Mouse (Mus musculus) kidney, postnatal 36 days (tissue): ENCODE measurements around the gene Ctsl.

Experiments
- DNase-seq, 2 experiments: peaks; one replicate each; pipeline ENCODE4 v3.0.0; 2021 to 2022; ENCODE audit warnings: mixed read lengths in 2 of 2

The Ctsl gene

DNA sequence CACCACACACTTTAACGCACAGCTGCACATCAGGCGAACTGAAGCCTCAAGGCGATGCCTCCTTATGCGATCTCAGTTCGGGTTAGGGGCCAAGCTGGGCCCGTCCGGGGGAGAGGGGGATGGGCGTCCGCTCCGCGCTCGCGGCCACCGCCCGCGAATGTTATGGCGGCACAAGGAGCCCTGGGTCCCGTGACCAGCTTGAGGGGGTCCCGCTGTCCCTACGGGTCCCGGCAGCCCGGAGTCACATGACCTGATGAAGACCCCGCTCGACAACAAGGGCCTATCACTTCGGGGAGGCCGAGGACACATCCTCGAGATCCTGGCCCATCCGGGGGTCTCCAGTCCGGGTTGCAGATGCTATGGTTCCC lies 901 bp downstream of the Ctsl start:
- peak; percentile 26 to 66 for DNase-seq

DNA sequence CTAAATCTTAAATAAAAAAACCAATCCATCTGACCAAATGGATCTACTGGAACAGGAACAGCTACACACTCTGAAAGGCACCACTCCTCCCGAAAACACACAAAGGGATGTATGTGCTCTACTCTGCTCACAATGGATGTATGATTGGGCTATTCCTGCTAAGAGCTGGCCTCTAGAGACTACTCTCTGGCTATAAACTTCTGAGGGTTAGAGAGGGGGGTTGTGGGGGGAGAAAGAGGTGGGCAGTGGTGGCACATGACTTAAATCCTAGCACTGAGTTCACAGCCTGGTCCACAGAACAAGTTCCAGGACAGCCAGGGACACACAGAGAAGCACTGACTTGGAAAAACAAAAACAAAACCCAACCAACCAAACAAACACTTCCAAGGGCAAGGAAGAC lies 2.1 kb downstream of the Ctsl start:
- DNase-seq, result no peak

DNA sequence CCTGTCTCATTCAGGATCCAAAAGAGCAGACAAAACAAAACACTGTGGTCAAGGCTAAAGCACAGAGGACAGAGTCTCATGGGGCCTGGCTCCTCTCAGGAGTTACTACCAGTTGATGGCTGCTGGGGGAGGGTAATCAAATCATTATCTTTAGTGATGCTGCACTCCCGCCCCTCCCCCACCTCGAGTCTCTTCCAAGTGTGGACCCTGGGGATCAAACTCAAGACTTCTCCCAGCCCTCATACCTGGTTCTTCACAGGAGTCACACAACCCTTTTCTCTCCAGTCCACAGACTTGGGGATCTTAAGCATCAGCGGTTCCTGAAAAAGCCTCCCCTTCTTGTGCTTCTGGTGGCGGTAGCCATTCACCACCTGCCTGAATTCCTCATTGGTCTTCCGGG lies 3.1 kb downstream of the Ctsl start:
- DNase-seq, result peak in 1 of 2 experiments; percentile 34

DNA sequence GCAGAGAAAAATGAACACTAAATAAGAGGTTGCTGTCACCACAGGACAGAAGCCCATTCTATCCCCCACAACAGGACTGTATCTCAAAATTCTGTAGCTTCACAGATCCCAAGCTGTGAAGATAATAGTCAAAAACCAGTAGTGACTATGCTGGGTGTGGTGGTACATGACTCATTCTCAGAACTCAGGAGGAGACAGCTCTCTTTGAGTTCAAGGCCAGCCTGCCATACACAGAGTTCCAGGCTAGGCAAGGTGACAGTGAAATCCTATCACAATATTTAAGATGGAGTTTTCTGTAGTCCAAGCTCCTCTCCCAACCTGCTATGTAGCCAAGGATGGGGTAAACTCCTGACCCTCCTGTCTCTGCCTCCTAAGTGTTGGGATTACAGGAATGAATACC lies 5.4 kb downstream of the Ctsl start:
- DNase-seq, result no peak

DNA sequence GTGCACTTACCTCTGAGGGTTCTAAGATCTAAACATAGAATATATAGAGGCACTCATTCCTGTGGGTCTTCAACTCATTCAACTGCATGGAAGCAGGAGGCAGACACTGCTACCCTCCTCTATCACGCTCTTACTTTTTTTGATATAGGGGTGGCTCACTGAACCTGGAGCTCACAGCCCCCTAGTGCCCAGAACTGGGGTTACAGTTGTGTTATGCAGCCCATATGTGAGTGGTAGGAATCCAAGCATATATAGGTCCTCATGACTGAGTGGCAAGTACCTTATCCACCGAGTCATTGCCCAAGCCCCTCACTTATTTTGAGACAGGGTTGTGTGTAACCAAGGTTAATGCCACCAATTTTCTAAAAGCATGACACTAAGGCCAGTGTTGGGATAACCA lies 6.4 kb downstream of the Ctsl start:
- DNase-seq, result peak in 1 of 2 experiments; percentile 67

DNA sequence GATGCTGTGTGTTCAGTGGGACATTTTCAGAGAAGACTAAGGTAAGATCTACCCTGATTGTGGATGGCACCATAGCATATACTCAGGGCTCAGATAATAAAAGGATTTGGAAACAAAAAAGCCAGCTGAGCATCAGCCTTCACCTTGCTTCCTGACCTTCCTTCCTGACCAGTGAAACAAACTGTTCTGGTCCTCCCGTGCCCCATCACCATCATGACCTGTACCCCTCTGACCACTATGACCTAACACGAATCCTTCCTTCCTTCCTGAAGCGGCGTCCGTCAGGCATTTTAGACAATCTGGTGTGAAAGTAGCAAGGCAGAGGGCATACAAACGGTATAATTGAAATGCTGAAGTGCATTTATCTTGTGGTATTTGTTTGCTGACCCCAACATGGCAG lies 8.6 kb downstream of the Ctsl start:
- DNase-seq, result no peak

DNA sequence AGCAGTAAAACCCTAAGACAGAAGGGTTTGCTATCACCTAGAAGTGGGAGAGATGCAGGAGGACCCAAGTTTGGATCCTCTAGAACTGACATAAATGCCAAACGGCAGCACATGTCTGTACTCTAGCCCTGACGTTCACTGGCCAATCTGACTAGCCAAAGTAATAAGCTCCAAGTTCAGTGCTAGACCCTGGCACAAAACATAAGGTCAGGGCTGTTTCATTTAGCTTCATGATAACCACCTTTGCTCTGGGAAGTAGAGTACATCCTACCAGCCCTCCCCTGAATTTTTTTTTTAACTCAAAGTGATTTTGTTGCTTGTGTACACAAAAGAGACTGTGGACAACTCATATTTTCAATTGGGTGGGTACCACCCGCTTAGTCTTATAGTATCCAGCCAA lies 9.7 kb downstream of the Ctsl start:
- DNase-seq, result no peak

DNA sequence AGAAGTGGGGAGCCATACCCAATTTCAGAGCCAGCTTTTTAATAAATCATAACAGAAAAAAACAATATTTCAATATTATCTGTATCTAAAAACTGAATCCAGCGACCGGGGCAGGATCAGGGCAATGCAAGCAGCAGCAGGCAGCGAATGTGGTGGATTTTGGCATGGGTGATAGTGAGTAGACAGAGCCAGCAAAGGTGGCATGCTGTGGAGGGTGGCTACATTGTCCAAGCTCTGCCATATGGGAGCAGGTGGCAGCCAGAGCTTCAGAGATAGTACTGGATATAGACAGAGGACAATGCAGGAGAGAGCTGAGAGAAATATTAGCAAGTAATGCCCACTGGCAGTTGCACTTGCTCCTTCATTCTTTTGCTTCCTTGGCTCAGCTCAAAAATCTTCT lies 11.0 kb downstream of the Ctsl start:
- DNase-seq, result no peak

DNA sequence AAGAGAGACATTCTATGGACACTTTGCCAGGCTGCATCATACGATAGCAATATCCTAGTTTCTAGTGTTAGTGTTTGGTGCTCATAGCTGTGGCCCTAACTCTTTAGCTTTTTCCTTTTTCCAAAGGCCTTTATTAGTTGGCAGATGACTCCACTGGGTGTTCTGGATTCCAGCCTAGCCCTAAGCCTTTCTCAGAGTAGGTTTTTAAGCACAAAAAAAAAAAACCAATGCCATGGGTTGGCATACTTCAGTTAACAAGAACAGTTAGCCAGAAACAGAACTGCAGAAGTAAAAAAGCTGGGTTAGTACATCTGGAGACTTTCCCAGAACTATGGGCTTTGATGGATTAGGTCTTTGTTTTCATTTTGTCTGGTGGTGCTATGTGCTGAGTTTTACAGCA lies 12.2 kb downstream of the Ctsl start:
- no peak for DNase-seq

DNA sequence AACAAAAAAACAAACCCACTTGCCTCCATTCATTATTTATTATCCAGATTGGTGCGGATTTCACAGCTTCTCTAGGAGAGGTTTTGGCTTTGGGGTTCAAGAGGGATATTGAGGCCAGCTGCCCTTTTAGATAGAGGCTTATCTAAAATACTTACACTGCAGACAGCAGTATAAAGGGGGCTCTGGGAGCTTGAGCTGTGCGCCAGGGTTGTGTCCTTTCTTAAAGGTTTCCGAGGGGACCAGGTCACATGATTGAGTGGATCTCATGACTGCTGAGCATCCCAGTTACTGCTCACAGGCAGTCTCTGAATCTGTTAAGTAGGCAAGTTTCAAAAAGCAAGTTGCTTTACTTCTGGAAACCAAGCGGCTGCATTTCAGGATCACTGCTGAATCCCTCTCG lies 13.3 kb downstream of the Ctsl start:
- DNase-seq, result no peak

DNA sequence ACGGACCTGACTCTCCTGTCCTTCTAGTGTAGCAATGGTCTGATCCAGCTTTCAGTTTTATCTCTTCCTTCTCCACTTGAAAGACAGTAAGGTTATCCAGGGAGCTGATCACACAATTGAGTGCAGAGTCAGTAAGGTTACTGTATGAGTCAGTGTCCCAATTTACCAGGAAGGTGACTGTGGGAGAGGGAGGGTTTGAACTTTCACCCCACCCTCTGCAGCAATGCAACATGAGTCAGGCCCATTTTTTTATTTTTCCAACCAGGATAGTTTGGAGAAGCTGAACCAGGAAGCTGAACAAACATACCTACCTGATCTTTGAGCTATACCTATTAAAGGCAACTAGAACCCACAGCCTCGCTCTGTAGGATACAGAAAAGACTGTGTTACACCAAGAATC lies 21.2 kb downstream of the Ctsl start:
- DNase-seq, result no peak

DNA sequence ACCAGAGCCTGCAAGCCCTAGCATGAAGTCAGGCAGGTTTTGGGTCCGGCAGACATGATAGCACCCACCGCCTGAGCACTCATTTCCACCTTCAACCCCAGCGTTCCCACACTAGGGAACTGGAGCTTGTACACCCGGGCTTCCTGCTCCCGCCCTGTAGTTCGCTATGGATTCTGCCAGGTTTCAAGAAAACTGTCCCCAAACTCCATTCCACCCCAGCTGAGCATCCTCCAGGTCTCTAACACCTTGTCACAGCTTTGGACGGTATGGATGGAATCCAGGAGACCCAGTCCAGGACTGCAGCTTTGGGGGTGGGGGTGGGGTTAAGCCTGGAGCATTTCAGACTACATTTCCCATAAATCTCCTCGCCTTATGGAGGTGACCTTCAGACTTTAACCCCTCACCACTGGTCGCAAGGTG lies 26.6 kb downstream of the Ctsl start:
- peak; percentile 61 to 64 for DNase-seq

DNA sequence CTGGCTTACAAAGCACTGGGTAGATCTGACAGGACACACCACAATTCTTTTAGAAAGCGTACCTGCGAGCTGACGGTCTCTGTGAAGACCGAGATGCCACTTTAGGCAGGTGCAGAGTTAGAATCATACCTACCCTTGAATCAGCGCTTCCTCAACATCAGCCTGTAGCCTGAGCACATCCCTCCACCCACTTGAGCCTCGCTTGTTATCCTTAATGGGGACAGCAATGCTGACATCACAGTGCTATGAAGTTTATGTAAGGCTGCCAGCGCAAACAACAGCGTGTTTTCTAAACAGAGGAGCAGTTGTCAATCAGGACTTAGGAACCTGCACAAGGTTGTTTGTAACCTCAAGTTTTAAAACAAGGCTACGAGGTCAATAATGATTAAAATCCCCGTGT lies 27.1 kb downstream of the Ctsl start:
- peak; percentile 18 to 31 for DNase-seq

DNA sequence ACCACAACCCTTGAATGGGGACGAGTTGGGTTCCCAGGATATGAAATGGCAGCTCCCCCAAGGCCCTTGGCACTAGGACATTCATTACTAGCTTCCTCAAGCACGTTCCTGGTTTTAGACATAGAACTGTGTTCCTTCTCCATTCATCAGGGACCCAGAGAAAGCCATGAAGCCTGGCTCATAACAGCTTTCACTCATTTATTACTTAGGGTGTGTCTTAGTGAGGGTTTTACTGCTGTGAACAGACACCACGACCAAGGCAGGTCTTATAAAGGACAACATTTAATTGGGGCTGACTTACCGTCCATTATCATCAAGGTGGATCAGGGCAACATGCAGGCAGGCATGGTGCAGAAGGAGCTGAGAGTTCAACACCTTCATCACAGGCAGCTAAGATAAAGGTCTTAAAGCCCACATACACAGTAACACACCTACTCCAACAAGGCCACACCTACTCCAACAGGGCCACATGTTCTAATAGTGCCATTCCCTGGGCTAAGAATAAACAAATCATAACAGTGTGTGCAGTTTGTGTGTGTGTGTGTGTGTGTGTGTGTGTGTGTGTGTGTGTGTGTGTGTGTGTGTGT lies 35.1 kb downstream of the Ctsl start:
- DNase-seq, result no peak

DNA sequence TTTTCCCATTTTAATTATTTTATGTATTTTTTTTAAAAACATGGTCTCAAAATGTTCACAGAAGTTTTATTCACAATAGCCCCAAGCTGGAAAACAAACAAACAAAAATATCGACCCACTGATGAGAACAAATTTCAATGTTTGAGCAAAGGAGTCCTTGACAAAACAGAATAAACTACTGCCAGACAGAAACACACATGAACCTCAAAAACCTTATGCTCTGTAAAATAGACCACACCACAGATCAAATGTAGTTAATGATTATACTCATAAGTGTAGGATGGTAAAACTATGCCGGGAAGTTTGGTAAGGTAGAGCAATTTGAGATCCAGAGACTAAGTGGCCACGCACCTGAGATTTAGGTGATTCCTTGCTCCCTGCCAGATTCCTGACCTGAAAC lies 37.6 kb downstream of the Ctsl start:
- no peak for DNase-seq

DNA sequence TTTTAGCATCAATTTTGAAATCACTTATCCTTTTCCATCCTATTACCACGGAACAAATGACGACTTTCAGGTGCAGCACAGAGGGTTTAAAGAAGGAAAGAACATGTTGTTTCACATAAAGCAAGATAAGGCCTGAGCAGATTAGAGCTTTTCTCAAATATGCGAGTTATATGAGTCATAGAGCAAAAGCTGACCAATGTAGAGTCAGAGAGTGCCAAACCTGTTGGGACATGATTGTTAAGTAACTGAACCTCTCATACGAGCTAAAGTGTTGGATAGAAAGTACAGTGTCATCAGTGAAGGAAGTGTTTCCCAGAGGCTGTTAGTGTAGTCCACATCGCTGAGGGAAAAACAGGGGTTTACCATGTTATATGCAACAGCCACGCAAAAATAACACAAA lies 38.4 kb downstream of the Ctsl start:
- DNase-seq, result no peak

DNA sequence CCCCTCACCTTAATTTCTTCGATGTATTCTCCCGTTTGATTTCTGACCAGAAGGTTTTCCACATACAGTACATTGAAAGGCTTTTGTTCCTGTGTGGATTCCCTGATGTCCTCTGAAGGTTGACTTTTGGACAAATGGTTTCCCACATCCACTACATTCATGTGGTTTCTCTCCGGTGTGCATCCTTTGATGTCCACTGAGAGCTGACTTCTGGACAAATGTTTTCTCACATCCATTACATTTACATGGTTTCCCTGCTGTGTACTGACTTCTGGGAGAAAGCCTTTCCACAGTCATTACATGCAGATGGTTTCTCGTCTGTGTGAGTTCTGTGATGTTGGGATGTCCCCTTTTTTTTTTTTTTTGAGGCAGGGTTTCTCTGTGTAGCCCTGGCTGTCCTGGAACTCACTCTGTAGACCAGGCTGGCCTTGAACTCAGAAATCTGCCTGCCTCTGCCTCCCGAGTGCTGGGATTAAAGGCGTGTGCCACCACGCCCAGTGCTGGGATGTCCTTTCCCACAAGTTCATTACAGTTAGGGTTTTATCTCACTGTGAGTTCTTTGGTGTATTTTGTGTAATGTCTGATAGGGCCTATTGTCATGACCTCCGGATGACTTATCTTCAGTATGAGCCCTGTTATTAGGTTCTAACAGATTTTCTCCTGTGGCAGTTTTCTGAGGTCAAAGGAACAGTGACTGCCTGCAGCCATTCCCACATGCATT lies 48.0 kb downstream of the Ctsl start:
- DNase-seq, result no peak

DNA sequence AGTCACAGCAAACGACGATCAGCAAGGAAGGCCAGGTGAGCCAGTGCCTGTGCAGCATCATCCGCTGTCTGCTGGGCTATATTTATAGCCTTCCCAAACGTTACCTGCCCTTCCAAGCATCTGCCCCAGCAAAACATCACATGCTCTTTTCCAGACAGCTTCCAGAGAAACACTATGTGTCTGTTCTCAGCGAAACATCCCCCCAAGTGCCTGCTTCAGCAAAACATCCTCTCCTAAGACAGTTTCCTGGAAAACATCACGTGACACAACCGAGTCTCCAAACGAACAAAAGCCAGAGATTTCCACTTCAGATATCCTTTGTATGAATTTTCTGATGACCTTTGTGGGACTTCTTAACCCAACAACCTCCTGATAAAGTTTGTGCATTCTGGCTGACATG lies 50.4 kb downstream of the Ctsl start:
- peak; percentile 14 to 27 for DNase-seq

DNA sequence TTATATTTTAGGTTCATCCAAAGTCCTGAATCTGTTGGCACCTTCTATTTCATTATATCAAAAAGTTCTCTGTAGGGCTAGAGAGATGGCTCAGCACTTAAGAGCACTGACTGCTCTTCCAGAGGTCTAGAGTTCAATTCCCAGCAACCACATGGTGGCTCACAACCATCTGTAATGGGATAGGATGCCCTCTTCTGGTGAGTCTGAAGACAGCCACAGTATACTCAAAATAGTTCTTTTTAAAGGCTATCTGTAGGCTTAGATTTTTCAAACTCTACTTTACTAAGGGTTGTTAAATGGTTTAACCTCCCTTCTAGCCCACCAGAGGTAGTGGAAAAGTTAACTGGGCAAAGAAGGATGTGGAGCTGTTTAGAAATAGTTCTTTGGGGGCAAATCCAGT lies 50.9 kb downstream of the Ctsl start:
- no peak for DNase-seq

DNA sequence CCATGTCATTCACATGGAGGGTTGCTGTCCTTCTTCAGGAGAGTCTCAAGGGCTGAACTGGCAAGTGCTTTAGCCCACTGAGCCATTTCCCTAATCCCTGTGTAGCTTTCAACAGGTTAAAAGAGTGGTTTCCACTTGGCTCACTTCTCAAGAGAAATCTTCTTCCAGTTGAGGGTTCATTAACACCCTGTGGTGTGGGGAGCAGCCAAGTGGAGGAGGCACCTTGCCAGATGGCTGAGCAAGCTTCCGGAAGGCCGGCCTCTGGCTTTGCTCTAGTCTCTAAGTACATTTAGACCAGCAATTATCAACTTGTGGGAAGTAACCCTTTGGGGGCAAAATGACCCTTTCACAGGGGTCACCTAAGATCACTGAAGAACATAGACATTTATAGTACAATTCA lies 52.3 kb downstream of the Ctsl start:
- DNase-seq, result peak; percentile 77 to 85

DNA sequence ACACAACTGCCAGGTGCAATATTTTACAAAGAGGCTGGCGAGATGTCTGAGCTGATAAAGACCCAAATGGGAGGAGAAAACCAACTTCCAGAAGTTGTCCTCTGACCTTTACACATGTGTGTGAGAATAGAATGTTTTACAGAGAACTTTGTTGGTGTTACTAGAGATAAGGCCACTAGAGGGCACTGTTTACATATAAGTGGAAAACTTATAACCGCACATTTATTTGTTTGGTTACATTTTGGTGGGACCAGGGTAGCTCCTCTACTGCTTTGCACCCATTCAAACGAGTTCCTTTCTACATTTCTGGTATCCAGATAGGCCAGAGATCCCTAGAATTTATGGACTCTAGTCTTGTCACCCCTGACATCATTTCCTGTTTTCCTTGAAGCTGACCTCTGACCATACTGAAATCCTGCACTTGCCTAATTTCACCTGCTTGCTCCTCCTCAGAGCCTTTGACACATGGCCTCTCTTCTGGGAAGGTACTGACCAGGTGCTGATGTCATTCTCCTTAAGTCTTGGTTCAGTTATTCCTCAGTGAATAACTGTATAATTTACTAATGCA lies 55.1 kb downstream of the Ctsl start:
- DNase-seq, result peak; percentile 14 to 62

DNA sequence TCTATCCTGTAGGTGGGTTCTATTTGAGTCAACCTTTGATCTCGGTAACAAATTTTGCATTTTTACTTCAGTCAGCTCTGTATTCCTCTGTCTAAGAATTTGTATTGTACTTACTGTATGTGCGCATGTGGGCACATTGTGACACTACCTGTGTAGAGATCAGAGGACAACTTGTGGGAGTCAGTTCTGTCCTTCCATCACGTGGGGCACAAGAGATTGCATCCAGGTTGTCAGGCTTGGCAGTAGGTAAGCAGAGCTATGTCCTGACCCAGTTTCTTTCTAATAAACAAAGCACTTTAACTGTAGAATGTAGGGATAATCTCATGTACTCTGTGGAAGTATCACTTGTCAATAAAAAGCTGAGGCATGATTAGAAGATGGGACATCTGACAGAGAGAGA lies 56.6 kb downstream of the Ctsl start:
- no peak for DNase-seq

DNA sequence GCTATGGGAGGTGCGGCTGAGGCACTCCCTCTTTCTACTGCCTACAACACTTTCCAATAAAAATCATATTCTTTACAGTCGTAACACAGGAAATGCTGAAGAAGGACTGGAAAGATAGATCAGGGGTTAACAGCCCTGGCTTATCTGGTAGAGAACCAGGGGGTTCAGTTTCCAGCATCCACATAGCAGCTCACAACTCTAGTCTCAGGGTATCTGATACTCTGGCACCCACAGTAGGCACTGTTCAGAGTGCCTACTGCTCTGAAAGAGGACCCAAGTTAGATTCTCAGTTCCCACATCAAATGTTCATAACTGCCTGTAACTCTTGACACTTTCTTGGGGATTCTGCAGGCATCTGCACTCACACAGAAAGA lies 57.8 kb downstream of the Ctsl start:
- no peak for DNase-seq

DNA sequence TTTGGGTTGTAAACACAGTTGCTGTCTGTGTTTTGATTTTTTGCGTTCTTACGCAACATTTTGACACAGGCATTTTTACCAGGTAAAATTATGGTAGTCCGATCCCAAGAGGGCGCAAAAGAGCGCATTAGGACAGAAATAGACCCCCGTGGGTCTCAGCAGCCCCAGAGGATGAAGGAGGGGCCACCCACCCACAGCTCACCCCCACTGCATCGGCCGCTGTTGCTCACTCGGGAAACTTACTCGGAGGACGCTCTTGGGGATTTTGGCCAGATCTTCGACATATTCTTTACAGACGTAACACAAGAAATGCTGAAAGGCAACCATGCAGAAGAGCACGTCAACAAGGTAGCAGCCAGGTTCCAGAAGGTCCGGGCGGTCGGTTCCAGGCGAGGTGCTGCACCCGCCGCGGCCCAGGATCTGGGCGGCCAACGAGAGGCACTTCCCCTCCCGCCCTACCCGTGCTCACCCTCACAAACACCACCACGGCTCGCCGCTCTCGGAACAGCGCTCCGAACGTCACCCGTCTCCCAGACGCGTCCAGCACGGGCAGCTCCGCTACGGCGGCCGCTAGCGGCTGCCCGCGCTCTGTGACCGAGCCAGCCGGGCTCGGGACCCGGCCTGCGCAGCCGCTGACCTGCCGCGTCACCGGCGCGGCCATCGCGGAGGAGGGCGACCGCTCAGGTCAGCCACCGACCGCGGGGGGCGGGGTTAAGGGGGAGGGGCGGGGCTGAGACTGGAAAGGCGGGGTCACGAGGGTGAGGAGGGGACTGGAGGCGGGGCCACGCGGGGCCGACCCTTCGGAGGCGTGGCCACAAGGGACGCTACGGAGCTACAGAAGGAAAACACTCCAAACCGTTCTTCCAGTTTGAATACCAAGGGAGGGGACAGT lies 58.4 kb downstream of the Ctsl start, which contains the start of gene Aaed1:
Gene Aaed1 (minus strand): TSS at position 687 of the 892 bp plus-strand sequence.
- peak; percentile 94 to 96 for DNase-seq
